Mouse (Mus musculus) heart, embryonic 15.5 days (tissue): ENCODE results near the gene Rsg1. TPM values are rescaled to one million over a fixed set of nuclear protein-coding genes. Genes with fewer than 3 reads are reported as not detected.

Source experiments
- ATAC-seq: fragments of 200-750 bp; cut with Nextera tagmentation; replicated peaks from 2 replicates; pipeline ENCODE4 v1.8.0; 2017; ENCODE audit warnings: low read depth, moderate TSS enrichment; ENCODE audit not compliant: insufficient number of reproducible peaks, insufficient read depth, low FRiP score
- H3K27ac ChIP-seq: fragments of 300-500 bp; sonication (generic); 2 replicates; pipeline ENCODE4 v1.5.1; 2015; ENCODE audit warnings: mild to moderate bottlenecking, inconsistent platforms
- H3K27me3 ChIP-seq: fragments of 300-500 bp; sonication (generic); 2 replicates; pipeline ENCODE4 v1.6.1; 2015; ENCODE audit warnings: inconsistent platforms
- H3K36me3 ChIP-seq: fragments of 300-500 bp; sonication (generic); 2 replicates; pipeline ENCODE4 v1.6.1; 2015; ENCODE audit warnings: mild to moderate bottlenecking, inconsistent platforms
- H3K4me1 ChIP-seq: fragments of 300-500 bp; sonication (generic); replicated peaks from 2 replicates; pipeline ENCODE4 v1.6.1; 2015; ENCODE audit warnings: inconsistent platforms
- H3K4me2 ChIP-seq: fragments of 300-500 bp; sonication (generic); 2 replicates; pipeline ENCODE4 v1.6.1; 2015; ENCODE audit warnings: inconsistent platforms, mild to moderate bottlenecking, moderate library complexity
- H3K4me3 ChIP-seq: fragments of 300-500 bp; sonication (generic); 2 replicates; pipeline ENCODE4 v1.5.1; 2015; ENCODE audit warnings: mild to moderate bottlenecking, inconsistent platforms
- H3K9ac ChIP-seq: fragments of 300-500 bp; sonication (generic); 2 replicates; pipeline ENCODE4 v1.6.1; 2015; ENCODE audit warnings: mild to moderate bottlenecking, inconsistent platforms
- H3K9me3 ChIP-seq: fragments of 300-500 bp; sonication (generic); replicated peaks from 2 replicates; pipeline ENCODE4 v1.6.1; 2016; ENCODE audit warnings: inconsistent platforms
- WGBS: fragments of 180-500 bp; shearing (Covaris S2); methylation state at CpG from one replicate; pipeline ENCODE4 v1.1.7; 2015; ENCODE audit warnings: mixed read lengths; 5-methylcytosine and 5-hydroxymethylcytosine counted together
- polyA plus RNA-seq: library from polyadenylated mRNA; unstranded; fragments of >200 nt; fragmentation: Nextera tagmentation; extraction: Ambion mirVana; gene quantifications from 2 replicates; pipeline ENCODE4 v1.2.1, GENCODE M21; 2015

Rsg1 gene
- polyA plus RNA-seq, 1 experiment from 2014 or later: 1.9 TPM

- Histone ChIP-seq H3K27ac (no peak overlapping the region), H3K4me1 (peaks cover 47% of the 10 kb centered on the region), H3K27me3 (peaks cover 67% of the 10 kb centered on the region), H3K36me3 (no peaks in the 10 kb centered on the region), H3K9me3 (no peaks in the 10 kb centered on the region), H3K4me2 (peak overlapping the region; percentile 89), H3K4me3 (peak overlapping the region; percentile 55), H3K9ac (no peak overlapping the region)
- 8% methylated on average over 11 of the region's 11 CpGs for WGBS
- ATAC-seq: peak; percentile 7; the same call in 1 of the 2 replicates
These were observed 34.8 kb downstream of the Rsg1 start for GRCm38 (mm10) chr4:141248614-141248978.

DNA sequence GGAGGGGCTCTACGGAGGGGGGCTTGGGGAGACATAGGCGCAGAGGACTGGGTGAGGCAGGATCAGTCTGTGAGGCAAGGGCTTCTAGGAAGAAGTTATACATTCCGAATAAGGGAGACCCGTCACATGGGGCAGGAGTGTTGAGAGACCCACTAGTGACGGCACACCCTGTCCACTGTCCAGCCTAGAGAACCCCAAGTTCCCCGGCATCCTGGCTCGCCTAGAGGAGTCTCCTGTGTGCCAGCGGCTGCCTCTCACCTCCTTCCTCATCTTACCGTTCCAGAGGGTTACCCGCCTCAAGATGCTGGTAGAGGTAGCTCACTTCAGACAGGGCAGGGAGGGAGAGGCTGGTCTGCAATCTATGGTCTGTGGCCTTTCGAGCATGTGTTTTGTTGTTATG is 35.6 kb downstream of the Rsg1 start:
- H3K4me1 ChIP-seq: peaks cover 51% of the 10 kb centered on the region

GRCm38 (mm10) chr4:141251071-141251470 is 37.3 kb downstream of the Rsg1 start:
- peaks cover 51% of the 10 kb centered on the region for H3K27me3 ChIP-seq
- H3K9ac ChIP-seq: no peak overlapping the region
- 62% methylated on average over 8 of the region's 8 CpGs for WGBS
- peaks cover 36% of the 10 kb centered on the region for H3K4me1 ChIP-seq
- no peak overlapping the region for H3K27ac ChIP-seq
- no peaks in the 10 kb centered on the region for H3K36me3 ChIP-seq
- H3K4me3 ChIP-seq: no peak overlapping the region
- H3K4me2 ChIP-seq: no peak overlapping the region
- no peaks in the 10 kb centered on the region for H3K9me3 ChIP-seq
- no peak for ATAC-seq

More for the DNA sequence above, 35.6 kb downstream of the Rsg1 start:
- no peak overlapping the region for H3K4me2 ChIP-seq
- no peak overlapping the region for H3K4me3 ChIP-seq
- H3K36me3 ChIP-seq: no peaks in the 10 kb centered on the region
- H3K27ac ChIP-seq: no peak overlapping the region
- WGBS: 75% methylated on average over 11 of the region's 11 CpGs
- H3K9ac ChIP-seq: no peak overlapping the region
- no peaks in the 10 kb centered on the region for H3K9me3 ChIP-seq
- peaks cover 59% of the 10 kb centered on the region for H3K27me3 ChIP-seq
- ATAC-seq: no peak

GRCm38 (mm10) chr4:141252641-141253040 is 38.9 kb downstream of the Rsg1 start:
- peaks cover 40% of the 10 kb centered on the region for H3K27me3 ChIP-seq
- no peak overlapping the region for H3K4me2 ChIP-seq
- no peak overlapping the region for H3K27ac ChIP-seq
- H3K36me3 ChIP-seq: no peaks in the 10 kb centered on the region
- 68% methylated on average over 2 of the region's 2 CpGs for WGBS
- H3K9me3 ChIP-seq: no peaks in the 10 kb centered on the region
- H3K4me1 ChIP-seq: peaks cover 21% of the 10 kb centered on the region
- no peak overlapping the region for H3K9ac ChIP-seq
- no peak overlapping the region for H3K4me3 ChIP-seq
- no peak for ATAC-seq

GRCm38 (mm10) chr4:141254234-141254633 is 40.5 kb downstream of the Rsg1 start:
- Histone ChIP-seq H3K9ac (no peak overlapping the region), H3K27ac (no peak overlapping the region), H3K4me2 (no peak overlapping the region), H3K36me3 (no peaks in the 10 kb centered on the region), H3K4me3 (no peak overlapping the region), H3K4me1 (0 out of 2 replicates have a peak, but pooled peaks cover 9% of the 10 kb centered on the region), H3K27me3 (peaks cover 24% of the 10 kb centered on the region), H3K9me3 (no peaks in the 10 kb centered on the region)
- no peak for ATAC-seq
- WGBS: 68% methylated on average over 16 of the region's 16 CpGs

- Histone ChIP-seq H3K4me2 (no peak overlapping the region), H3K9me3 (no peaks in the 10 kb centered on the region), H3K27ac (no peak overlapping the region), H3K9ac (no peak overlapping the region), H3K27me3 (peaks cover 4% of the 10 kb centered on the region; the same call in 1 of the 2 replicates), H3K36me3 (no peaks in the 10 kb centered on the region), H3K4me3 (no peak overlapping the region), H3K4me1 (peaks cover 13% of the 10 kb centered on the region)
- 68% methylated on average over 5 of the region's 5 CpGs for WGBS
- ATAC-seq: no peak
These were observed 43.7 kb downstream of the Rsg1 start for GRCm38 (mm10) chr4:141257440-141257839.

DNA sequence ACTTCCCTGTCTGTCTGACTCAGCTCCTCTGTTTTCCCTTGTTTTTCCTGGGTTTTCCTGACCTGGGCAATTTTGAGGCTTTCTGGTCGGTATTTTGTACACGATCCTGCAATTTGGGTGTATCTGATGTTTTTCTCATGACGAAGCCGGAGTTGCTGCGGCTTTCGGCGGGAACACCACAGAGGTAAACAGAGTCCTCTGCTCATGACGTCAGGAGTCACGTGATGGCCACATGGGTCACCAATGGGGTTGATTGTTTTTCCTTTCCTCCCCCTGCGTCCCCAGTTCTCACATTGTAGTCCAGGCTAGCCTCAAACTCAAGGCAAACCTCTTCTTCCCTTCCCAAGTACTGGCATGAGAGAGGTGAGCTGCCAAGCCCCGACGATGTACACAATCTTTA is 45.7 kb downstream of the Rsg1 start:
- no peak for ATAC-seq
- Histone ChIP-seq H3K9ac (no peak overlapping the region), H3K36me3 (no peaks in the 10 kb centered on the region), H3K4me1 (peaks cover 8% of the 10 kb centered on the region), H3K4me2 (peak overlapping the region; percentile 57; the same call in 1 of the 2 replicates), H3K4me3 (no peak overlapping the region), H3K27me3 (peaks cover 4% of the 10 kb centered on the region; the same call in 1 of the 2 replicates), H3K27ac (no peak overlapping the region), H3K9me3 (no peaks in the 10 kb centered on the region)
- 78% methylated on average over 12 of the region's 12 CpGs for WGBS

DNA sequence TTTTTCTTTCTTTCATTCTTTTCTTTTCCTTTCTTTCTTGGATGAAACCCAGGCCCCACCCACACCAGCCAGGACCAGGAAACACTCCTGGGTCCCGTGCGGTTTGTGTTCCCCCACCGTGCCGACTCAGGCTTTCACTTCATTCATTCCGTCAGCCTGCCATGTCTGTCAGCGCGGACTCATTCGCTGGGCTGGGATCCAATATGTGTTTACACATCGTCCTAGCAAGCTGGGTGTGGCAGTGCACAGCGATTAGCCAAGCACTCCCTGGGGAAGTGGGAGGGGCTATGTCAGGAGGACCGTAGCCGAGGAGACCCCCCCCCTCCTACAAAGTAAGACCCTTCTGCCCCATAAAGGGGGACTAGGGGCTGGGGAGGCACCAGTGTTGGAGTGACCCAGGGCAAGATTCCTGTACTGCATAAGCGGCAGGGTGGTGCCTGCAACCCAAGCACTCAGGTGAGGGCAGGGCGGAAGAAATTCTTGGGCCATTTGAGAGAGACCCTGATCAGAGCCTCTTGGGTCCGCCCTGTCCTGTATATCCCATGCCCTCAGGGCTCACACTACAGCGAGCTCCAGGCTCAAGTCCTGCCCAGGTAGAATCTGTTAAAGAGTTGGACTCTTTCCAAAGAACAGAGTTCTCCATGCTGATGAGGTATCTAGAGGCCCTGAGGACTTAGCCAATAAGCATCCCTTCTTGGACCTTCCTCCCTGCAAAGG is 46.4 kb downstream of the Rsg1 start:
- peak; percentile 28; the same call in 1 of the 2 replicates for ATAC-seq
- Histone ChIP-seq H3K4me3 (peak overlapping the region; percentile 28), H3K27me3 (peaks cover 4% of the 10 kb centered on the region; the same call in 1 of the 2 replicates), H3K36me3 (no peaks in the 10 kb centered on the region), H3K4me1 (peaks cover 8% of the 10 kb centered on the region), H3K9me3 (no peaks in the 10 kb centered on the region), H3K4me2 (peak overlapping the region; percentile 57), H3K9ac (no peak overlapping the region), H3K27ac (no peak overlapping the region)
- 42% methylated on average over 16 of the region's 16 CpGs for WGBS

GRCm38 (mm10) chr4:141262906-141263637 is 49.3 kb downstream of the Rsg1 start:
- ATAC-seq: no peak
- Histone ChIP-seq H3K4me2 (no peak overlapping the region), H3K27me3 (no peaks in the 10 kb centered on the region), H3K9me3 (no peaks in the 10 kb centered on the region), H3K36me3 (no peaks in the 10 kb centered on the region), H3K4me1 (peaks cover 10% of the 10 kb centered on the region), H3K27ac (no peak overlapping the region), H3K9ac (no peak overlapping the region), H3K4me3 (no peak overlapping the region)
- 67% methylated on average over 10 of the region's 10 CpGs for WGBS

DNA sequence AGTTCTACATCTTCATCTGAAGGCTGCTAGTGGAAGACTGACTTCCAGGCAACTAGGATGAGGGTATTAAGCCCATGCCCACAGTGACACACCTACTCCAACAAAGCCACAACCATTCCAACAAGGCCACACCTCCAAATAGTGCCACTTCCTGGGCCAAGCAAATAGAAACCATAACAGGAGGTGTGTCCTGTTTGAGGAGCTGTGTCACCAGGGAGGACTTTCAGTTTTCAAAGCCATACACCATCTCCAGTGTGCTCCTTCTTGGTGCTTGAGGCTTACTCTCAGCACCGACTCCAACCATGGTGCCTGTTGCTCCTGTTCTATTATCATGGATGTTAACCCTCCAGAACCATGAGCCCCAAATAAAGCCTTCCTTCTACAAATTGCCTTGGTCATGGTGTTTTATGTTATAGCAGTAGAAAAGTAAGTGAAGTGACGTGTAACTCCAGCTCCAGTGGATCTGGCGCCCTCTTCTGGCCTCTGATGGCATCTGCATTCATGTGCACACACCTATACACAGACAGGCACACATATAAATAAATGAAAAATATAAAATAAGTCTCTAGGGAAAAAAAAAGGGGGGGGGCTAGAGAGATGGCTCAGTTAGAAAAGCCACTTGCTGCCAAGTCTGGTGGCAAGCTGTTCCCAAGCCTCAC is 52.4 kb downstream of the Rsg1 start:
- Histone ChIP-seq H3K9me3 (no peaks in the 10 kb centered on the region), H3K36me3 (no peaks in the 10 kb centered on the region), H3K9ac (no peak overlapping the region), H3K4me2 (no peak overlapping the region), H3K4me1 (0 out of 2 replicates have a peak, but pooled peaks cover 2% of the 10 kb centered on the region), H3K27ac (no peak overlapping the region), H3K27me3 (no peaks in the 10 kb centered on the region), H3K4me3 (no peak overlapping the region)
- no peak for ATAC-seq
- 84% methylated on average over 3 of the region's 3 CpGs for WGBS

- Histone ChIP-seq H3K27me3 (no peaks in the 10 kb centered on the region), H3K27ac (no peak overlapping the region), H3K4me1 (0 out of 2 replicates have a peak, but pooled peaks cover 6% of the 10 kb centered on the region), H3K9ac (no peak overlapping the region), H3K36me3 (no peaks in the 10 kb centered on the region), H3K4me2 (no peak overlapping the region), H3K9me3 (no peaks in the 10 kb centered on the region), H3K4me3 (no peak overlapping the region)
- ATAC-seq: no peak
- WGBS: 75% methylated on average over 3 of the region's 3 CpGs
These were observed 53.5 kb downstream of the Rsg1 start for GRCm38 (mm10) chr4:141267250-141267649.
